Mouse (Mus musculus) G1E (cell line): ENCODE measurements at regions not wholly inside any gene's neighbourhood (a gene's known extent, or its start where the extent isn't known, plus 50 kb on each side); places are given as distances from the start of the nearest gene placed in this dataset.

ENCODE experiments used
- ATAC-seq: 2 replicates; pipeline ENCODE4 v1.8.0; 2016; ENCODE audit warnings: mild to moderate bottlenecking; ENCODE audit not compliant: insufficient number of reproducible peaks, poor library complexity, low FRiP score, severe bottlenecking; ENCODE audit errors: extremely low read depth
- DNase-seq: peaks from one replicate; pipeline ENCODE4 v3.0.0; 2012; ENCODE audit warnings: low spot score
- H3K27me3 ChIP-seq: 2 replicates; pipeline ENCODE4 v1.6.1; 2012; ENCODE audit warnings: mild to moderate bottlenecking, low read length, inconsistent platforms; ENCODE audit not compliant: insufficient read depth
- H3K36me3 ChIP-seq: replicated peaks from 2 replicates; pipeline ENCODE3; 2012; ENCODE audit warnings: mild to moderate bottlenecking, inconsistent platforms
- H3K4me1 ChIP-seq: 2 replicates; pipeline ENCODE4 v1.6.1; 2012; ENCODE audit warnings: low read depth, low read length, inconsistent platforms, mixed read lengths; ENCODE audit not compliant: insufficient read depth
- H3K4me3 ChIP-seq: 2 replicates; pipeline ENCODE4 v1.5.1; 2012; ENCODE audit warnings: low read depth, mild to moderate bottlenecking, inconsistent platforms, low read length, moderate library complexity, mixed read lengths
- H3K9me3 ChIP-seq: replicated peaks from 2 replicates; pipeline ENCODE4 v1.6.1; 2012; ENCODE audit warnings: inconsistent platforms
- CTCF ChIP-seq: IDR thresholded peaks from 2 replicates; pipeline ENCODE4 v1.5.1; 2012; ENCODE audit warnings: low read depth, low read length, inconsistent platforms, mixed read lengths
- GATA1 ChIP-seq: IDR thresholded peaks from 2 replicates; pipeline ENCODE4 v1.6.1; 2012; ENCODE audit warnings: borderline replicate concordance, low read length, inconsistent platforms, mixed read lengths
- GATA2 ChIP-seq: IDR thresholded peaks from 2 replicates; pipeline ENCODE4 v1.6.1; 2012; ENCODE audit warnings: low read depth, low read length, inconsistent platforms, borderline replicate concordance
- POLR2AphosphoS5 ChIP-seq: IDR thresholded peaks from 2 replicates; pipeline ENCODE4 v1.6.1; 2012; ENCODE audit warnings: low read depth, low read length, inconsistent platforms; ENCODE audit not compliant: insufficient replicate concordance
- TAL1 ChIP-seq: conservative IDR thresholded peaks from 2 replicates; pipeline ENCODE4 v1.6.1; 2012; ENCODE audit warnings: low read depth, low read length, inconsistent platforms, mixed read lengths

DNA sequence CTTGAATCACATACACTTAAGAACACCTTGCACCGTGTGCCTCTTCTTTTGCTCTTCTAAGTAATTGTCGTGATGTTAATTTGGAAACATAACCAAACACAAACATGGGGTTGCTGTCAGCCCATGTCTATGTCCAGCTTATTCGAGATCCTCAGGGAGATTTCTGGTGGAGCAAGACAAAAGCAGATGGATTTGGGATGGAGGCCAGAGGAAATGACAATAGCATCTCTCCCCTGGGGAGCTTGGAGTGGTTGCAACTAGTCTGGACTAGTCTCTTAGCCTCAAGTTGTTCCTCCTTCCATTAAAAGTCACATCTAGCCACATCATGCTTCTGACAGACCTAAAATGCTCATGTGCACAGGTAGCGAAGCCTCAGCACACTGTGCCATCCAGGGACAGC lies 161.0 kb downstream of the Tomm20 start:
- peaks cover 8% of the 10 kb centered on the region for H3K9me3 ChIP-seq
- H3K4me1 ChIP-seq = peaks cover 52% of the 10 kb centered on the region
- peaks cover 8% of the 10 kb centered on the region; the same call in 1 of the 2 replicates for H3K27me3 ChIP-seq
- no peaks in the 10 kb centered on the region for H3K36me3 ChIP-seq
- no peak overlapping the region for H3K4me3 ChIP-seq
- no peak for TF ChIP-seq POLR2AphosphoS5
- TF ChIP-seq TAL1 = no peak
- no peak for TF ChIP-seq GATA2
- no peak for TF ChIP-seq CTCF
- TF ChIP-seq GATA1 = no peak
- no peak for ATAC-seq
- no peak for DNase-seq

DNA sequence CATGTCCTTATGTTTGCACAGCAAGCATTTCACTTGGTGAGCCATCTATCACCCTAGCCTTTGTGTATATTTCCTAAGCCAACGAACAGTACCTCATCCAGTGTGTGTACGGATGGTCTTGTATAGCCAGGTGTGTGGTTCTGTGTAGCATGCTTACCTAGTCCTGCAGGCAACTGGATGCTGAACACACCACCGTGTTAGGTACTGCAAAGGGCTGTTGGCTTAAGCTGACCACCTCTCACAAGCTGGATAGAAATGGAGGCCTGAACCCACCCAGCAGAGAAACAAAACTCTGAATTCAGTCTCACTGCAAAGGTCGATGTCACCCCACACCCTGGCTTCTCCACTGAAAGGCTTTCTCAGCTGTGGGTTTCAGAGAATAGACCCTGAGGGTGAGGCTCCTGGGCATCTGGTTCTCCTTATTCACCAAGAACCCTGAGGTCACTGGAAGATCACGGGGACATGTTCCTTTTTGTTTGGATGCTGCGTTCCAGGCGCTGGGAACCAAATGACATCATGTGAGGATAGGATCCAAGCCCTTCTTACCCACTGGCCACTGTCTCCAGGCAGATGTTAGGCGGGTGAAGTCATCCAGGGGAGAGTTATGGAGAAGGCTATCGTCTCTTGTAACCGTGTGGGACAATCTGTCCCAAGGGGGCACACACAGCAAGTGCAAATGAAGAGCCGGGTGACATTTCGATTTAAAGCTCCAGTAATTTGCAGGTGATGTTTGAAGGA lies 161.8 kb downstream of the Tomm20 start:
- Histone ChIP-seq H3K9me3 (peaks cover 8% of the 10 kb centered on the region), H3K4me1 (peaks cover 52% of the 10 kb centered on the region), H3K4me3 (no peak overlapping the region), H3K36me3 (no peaks in the 10 kb centered on the region), H3K27me3 (peaks cover 5% of the 10 kb centered on the region; the same call in 1 of the 2 replicates)
- no peak for TF ChIP-seq TAL1
- no peak for TF ChIP-seq POLR2AphosphoS5
- TF ChIP-seq GATA2 = no peak
- no peak for TF ChIP-seq CTCF
- TF ChIP-seq GATA1 = no peak
- ATAC-seq (no peak), DNase-seq (no peak)

DNA sequence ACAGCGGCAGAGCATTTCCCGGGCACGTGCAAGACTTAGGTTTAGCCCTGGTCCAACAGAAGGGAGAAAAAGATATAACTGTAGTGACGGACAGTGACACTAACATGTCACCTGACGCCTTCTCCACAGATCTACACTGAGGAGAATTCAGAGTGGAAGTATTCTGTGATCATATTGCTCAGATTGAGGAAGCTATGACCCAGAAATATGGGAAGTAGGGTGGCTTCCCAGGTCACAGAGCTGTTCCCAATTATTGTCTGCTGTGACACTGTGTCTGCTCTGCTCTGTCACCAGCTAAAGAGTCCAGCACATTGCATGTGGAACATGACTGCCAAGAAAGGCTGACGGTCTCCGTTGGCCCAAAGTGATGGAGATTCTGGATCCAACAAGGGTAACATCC lies 167.0 kb downstream of the Tomm20 start:
- Histone ChIP-seq H3K27me3 (no peaks in the 10 kb centered on the region), H3K4me3 (no peak overlapping the region), H3K36me3 (no peaks in the 10 kb centered on the region), H3K4me1 (peaks cover 66% of the 10 kb centered on the region), H3K9me3 (no peaks in the 10 kb centered on the region)
- no peak for ATAC-seq
- TF ChIP-seq GATA2 (no peak), POLR2AphosphoS5 (no peak), GATA1 (no peak), CTCF (no peak), TAL1 (no peak)
- no peak for DNase-seq

DNA sequence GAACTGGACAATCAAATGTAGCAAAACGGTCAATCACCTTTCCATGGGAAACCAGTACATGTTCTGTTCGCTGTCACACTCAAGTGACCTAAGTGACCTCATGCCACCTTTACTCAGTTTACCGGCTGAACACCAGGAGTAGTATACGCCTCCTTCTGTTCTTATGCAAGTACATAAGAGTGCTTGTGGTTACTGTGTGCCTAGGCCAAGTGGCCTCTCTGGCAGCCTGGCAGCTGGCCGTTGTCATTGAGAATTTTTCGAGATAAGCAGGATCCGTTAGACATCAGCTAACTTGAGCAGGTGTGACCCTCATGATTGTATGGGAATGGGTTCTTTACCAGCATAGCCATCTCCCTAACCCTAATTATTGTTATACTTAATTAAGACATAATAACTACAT lies 167.5 kb downstream of the Tomm20 start:
- no peak; the same call in 1 of the 2 replicates for ATAC-seq
- no peak for TF ChIP-seq GATA1
- TF ChIP-seq TAL1 = 0 out of 2 replicates have a peak, but pooled peaks have one; percentile 18
- H3K36me3 ChIP-seq = no peaks in the 10 kb centered on the region
- peaks cover 62% of the 10 kb centered on the region for H3K4me1 ChIP-seq
- no peaks in the 10 kb centered on the region for H3K9me3 ChIP-seq
- H3K4me3 ChIP-seq = no peak overlapping the region
- DNase-seq = no peak
- H3K27me3 ChIP-seq = no peaks in the 10 kb centered on the region

DNA sequence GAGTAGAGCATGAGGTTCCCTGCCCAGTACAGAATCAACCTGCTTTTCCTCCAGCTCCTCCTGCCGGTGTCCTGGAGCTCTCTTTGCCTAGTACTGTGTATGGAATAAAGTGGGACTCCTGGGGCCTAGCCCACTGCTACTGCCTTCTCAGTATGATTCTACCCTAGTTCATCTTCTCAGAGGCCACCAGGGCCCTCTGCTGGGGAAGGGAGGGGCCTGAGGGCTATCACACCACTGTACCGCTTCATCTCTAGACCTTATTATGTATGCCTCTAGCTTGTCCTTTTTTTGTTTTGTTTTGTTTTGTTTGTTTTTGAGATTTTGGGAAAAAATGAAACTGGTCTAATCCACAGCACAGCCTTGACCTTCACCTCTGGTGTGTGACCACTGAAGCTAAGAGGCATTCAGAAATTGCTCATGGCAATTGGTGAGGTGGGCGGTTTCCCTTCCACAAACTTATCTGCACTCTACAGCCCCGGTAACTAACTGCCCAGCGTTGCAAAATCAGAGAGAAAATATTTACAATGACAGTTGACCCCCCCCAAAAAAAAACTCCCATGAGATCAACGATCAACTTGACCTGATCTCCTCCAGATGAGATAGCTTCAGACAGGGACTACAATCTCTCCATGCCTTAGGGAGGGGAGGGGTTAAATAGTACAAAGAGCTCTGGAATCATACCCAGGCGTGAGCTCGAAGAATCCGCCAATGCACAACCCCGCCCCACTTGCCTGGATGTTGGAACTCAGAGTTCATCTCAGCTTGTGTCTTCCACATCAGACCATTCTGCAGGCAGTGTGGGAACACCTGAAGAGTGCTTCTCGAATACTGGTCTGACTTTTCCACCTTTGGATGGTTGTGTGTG lies 168.8 kb downstream of the Tomm20 start:
- Histone ChIP-seq H3K9me3 (no peaks in the 10 kb centered on the region), H3K4me3 (peak overlapping the region; percentile 52; the same call in 1 of the 2 replicates), H3K27me3 (no peaks in the 10 kb centered on the region), H3K4me1 (peaks cover 57% of the 10 kb centered on the region), H3K36me3 (no peaks in the 10 kb centered on the region)
- TF ChIP-seq GATA1 (no peak), TAL1 (0 out of 2 replicates have a peak, but pooled peaks have one; percentile 12)
- ATAC-seq (peak; percentile 70), DNase-seq (peak; percentile 64)

DNA sequence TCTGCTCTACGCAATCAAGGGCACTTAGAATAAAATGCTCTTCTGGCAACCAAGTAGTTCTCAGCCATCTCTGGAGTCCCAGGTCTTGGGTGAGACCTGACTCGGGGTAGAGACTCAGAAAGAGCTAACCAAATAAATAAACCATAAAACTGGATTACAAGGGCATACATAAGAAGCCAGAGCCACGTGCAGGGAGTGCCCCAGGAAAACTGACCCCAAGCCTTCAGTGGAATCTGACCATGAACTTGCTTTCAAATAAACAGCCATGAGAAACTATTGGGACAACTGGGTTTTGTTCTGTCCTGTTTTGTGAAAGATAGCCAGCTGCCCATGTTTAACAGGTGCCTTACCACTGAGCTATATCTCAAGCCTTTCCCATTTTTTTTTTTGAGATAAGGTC lies 170.3 kb downstream of the Tomm20 start:
- Histone ChIP-seq H3K27me3 (no peaks in the 10 kb centered on the region), H3K4me3 (no peak overlapping the region), H3K36me3 (no peaks in the 10 kb centered on the region), H3K4me1 (peaks cover 70% of the 10 kb centered on the region), H3K9me3 (no peaks in the 10 kb centered on the region)
- ATAC-seq (no peak), DNase-seq (no peak)
- TF ChIP-seq CTCF = no peak
- TF ChIP-seq POLR2AphosphoS5 = no peak
- TF ChIP-seq GATA2 = no peak
- no peak for TF ChIP-seq TAL1
